13 mouse cellular contexts compared by ENCODE assay signal in the genomic region with DNA sequence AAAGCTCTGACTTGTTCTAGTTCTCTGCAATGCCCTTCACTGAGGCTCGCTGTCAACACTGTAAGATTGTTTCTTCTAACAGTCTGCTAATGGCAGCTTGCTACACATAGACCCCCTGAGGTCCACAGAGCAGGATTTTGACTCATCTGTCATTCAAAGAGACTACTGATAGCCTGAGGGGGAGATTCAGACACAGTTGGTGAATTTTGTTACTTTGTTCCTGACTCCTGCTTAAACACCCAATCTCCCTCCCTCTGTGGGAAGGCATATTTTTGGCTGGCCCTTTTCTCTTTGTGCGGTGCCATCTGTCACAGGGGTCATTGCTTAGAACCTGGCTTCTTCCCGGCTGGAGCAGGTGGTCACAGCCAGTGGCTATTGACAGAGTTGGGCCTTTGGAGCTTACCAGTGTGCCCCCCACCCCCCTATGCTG. TPM values are rescaled to one million over a fixed set of nuclear protein-coding genes. Genes with fewer than 3 reads are reported as not detected.
A peak's percentile ranks its signal among the peaks of the same experiment; 100 is the strongest.
DNase-seq lines count a peak whose midpoint lies in the region; ATAC-seq and TF ChIP-seq lines count a peak whose summit lies in the region.
"Had no signal": no experiment of that assay in that cellular context is flagged by ENCODE, and none has a peak within 500 bp of the region (broad histone marks: within the 10 kb centered on the region; RNA-seq: fewer than 3 reads in every experiment).

No protein-coding gene starts in this region.

- 19% methylated on average over 3 of the region's 3 CpGs for WGBS in embryonic facial prominence, embryonic 14.5 days
- WGBS in liver, embryonic 12.5 days (ENCODE audit: insufficient replicate concordance) = 55% methylated on average over 3 of the region's 3 CpGs

- intact Hi-C loops in heart, postnatal 25 days (cut with DNase I) = no loop called here

- 0 out of 2 replicates have a peak overlapping the region, but pooled peaks have one; percentile 17 for H3K4me3 ChIP-seq in E14TG2a.4 (replicated peaks; ENCODE audit: low read length)
- no peak overlapping the region for H3K4me3 ChIP-seq in embryonic facial prominence, embryonic 14.5 days (ENCODE audit: low read depth, low read length)
- H3K4me3 ChIP-seq in liver, embryonic 12.5 days = no peak overlapping the region
- H3K4me3 ChIP-seq: heart, adult 2 months; limb, embryonic 12.5 days had no signal

- peak; percentile 84 to 91 for DNase-seq in cerebellum, adult 18-20 months
- peak; percentile 10 for DNase-seq in embryonic facial prominence, embryonic 14.5 days (ENCODE audit: low spot score)
- peak; percentile 53 for DNase-seq in mesoderm, embryonic 11.5 days (ENCODE audit: low read depth, low spot score)
- no peak for DNase-seq in layer of hippocampus, adult 18-20 months (ENCODE audit: low spot score in 2 of 2)
- no peak for DNase-seq in heart, postnatal 25 days (ENCODE audit: low spot score)
- DNase-seq: heart, adult 2 months; kidney, adult 18-20 months; lung, postnatal 10 days had no signal

- no peaks in the 10 kb centered on the region for H3K9me3 ChIP-seq in E14TG2a.4 (ENCODE audit: low read length)
- no peaks in the 10 kb centered on the region for H3K9me3 ChIP-seq in embryonic facial prominence, embryonic 14.5 days (ENCODE audit: control insufficient read depth, low read length)
- no peaks in the 10 kb centered on the region for H3K9me3 ChIP-seq in liver, embryonic 12.5 days (replicated peaks)
- H3K9me3 ChIP-seq: limb, embryonic 12.5 days had no signal

- no peak; the same call in 1 of the 2 replicates for ATAC-seq in embryonic facial prominence, embryonic 14.5 days (ENCODE audit: low read depth)
- no peak for ATAC-seq in liver, embryonic 12.5 days
- ATAC-seq in frontal cortex, adult (ENCODE audit: low TSS enrichment) = no peak

- TF ChIP-seq CTCF in E14TG2a.4 (conservative IDR thresholded peaks at IDR 0.05; ENCODE audit: low read length) = no peak

- H3K27me3 ChIP-seq in E14TG2a.4 (ENCODE audit: insufficient read depth, low read length) = no peaks in the 10 kb centered on the region
- no peaks in the 10 kb centered on the region for H3K27me3 ChIP-seq in embryonic facial prominence, embryonic 14.5 days (replicated peaks; ENCODE audit: control insufficient read depth, insufficient read depth, low read length)
- H3K27me3 ChIP-seq in liver, embryonic 12.5 days (replicated peaks) = peaks cover 25% of the 10 kb centered on the region
- H3K27me3 ChIP-seq: limb, embryonic 12.5 days had no signal

- no peak overlapping the region for H3K9ac ChIP-seq in embryonic facial prominence, embryonic 14.5 days (ENCODE audit: low read depth, low read length)
- no peak overlapping the region for H3K9ac ChIP-seq in liver, embryonic 12.5 days
- H3K9ac ChIP-seq: limb, embryonic 12.5 days had no signal

- peaks cover 55% of the 10 kb centered on the region for H3K4me1 ChIP-seq in E14TG2a.4 (replicated peaks; ENCODE audit: low read depth, low read length)
- no peaks in the 10 kb centered on the region for H3K4me1 ChIP-seq in embryonic facial prominence, embryonic 14.5 days (ENCODE audit: control insufficient read depth, insufficient read depth, low read length)
- H3K4me1 ChIP-seq in liver, embryonic 12.5 days = no peaks in the 10 kb centered on the region; the same call in 1 of the 2 replicates

- no peak overlapping the region for H3K27ac ChIP-seq in embryonic facial prominence, embryonic 14.5 days (replicated peaks; ENCODE audit: low read depth, low read length)
- H3K27ac ChIP-seq in liver, embryonic 12.5 days = no peak overlapping the region
- H3K27ac ChIP-seq: heart, adult 2 months; limb, embryonic 12.5 days; stomach, postnatal 0 days had no signal

- H3K4me2 ChIP-seq in embryonic facial prominence, embryonic 14.5 days (ENCODE audit: low read depth, low read length) = no peak overlapping the region
- H3K4me2 ChIP-seq in liver, embryonic 12.5 days = no peak overlapping the region
- H3K4me2 ChIP-seq: limb, embryonic 12.5 days had no signal

- H3K36me3 ChIP-seq in E14TG2a.4 (ENCODE audit: insufficient read depth, low read length) = no peaks in the 10 kb centered on the region
- no peaks in the 10 kb centered on the region for H3K36me3 ChIP-seq in embryonic facial prominence, embryonic 14.5 days (ENCODE audit: control insufficient read depth, insufficient read depth, low read length)
- H3K36me3 ChIP-seq in liver, embryonic 12.5 days = no peaks in the 10 kb centered on the region
- H3K36me3 ChIP-seq: limb, embryonic 12.5 days had no signal

RNA-seq across cellular contexts. Expression of a gene that starts 40.1 kb away (rescaled TPM):
- 4.9 and 5.3 TPM in 2 replicates for polyA plus RNA-seq in embryonic facial prominence, embryonic 14.5 days (2014; fragmentation: Nextera tagmentation; extraction: Ambion mirVana)
- polyA plus RNA-seq in liver, embryonic 12.5 days (2016; fragmentation: Nextera tagmentation; extraction: Ambion mirVana) = 0.54 and 0.88 TPM in 2 replicates
- total RNA-seq in layer of hippocampus, adult 18-20 months (2021) = 100 to 1,000 TPM; 212 to 229 TPM
- total RNA-seq in heart, postnatal 25 days (2021) = under 1 TPM; 0.18 to 0.25 TPM
- polyA plus RNA-seq: heart, adult 2 months had no signal

Comparison
In these comparisons a context has a peak if more than half of its experiments do, and no peak if none do; other contexts are left out.
1. DNase-seq: peak in cerebellum, adult 18-20 months (2 of 2), embryonic facial prominence, embryonic 14.5 days (single experiment) and mesoderm, embryonic 11.5 days (single experiment); none in layer of hippocampus, adult 18-20 months (0 of 2) and heart, postnatal 25 days (single experiment).
2. RNA of a gene that starts 40.1 kb away (total RNA-seq): 212 to 229 TPM in layer of hippocampus, adult 18-20 months; 0.18 to 0.25 TPM in heart, postnatal 25 days; every median in the first group is over 100 times any median in the second.